Mouse (Mus musculus): ENCODE data around the gene Sccpdh. TPM values are rescaled to one million over a fixed set of nuclear protein-coding genes. Genes with fewer than 3 reads are reported as not detected.

Sccpdh gene
- polyA plus RNA-seq, 1 experiment = 3.0 TPM

DNA sequence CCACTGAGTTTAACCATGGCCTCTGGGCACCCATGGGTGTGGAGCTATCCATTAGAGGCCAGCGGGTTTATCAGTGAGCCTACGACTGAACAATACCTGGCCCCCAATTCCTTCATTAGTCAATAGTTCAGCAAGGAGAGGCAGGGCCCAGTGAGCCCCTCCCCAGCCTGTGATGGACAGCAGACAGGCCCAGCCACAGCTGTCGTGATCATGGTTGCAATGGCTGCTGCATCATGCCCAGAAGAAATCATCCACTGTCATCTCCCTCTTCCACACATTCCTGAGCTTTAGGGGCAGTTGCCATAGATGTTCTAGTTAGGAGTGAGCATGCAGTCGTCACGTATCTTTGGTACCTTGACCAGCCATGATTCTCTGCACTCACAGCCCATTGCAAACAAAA is 20.9 kb downstream of the Sccpdh start:
- Histone ChIP-seq H3K4me1 (replicated peaks; ENCODE audit: control insufficient read depth, insufficient read depth, low read length) (no peaks in the 10 kb centered on the region), H3K27ac (ENCODE audit: control insufficient read depth, insufficient read depth, low read length) (no peak overlapping the region), H3K4me3 (ENCODE audit: control insufficient read depth, insufficient read depth, low read length) (no peak overlapping the region), H3K27me3 (ENCODE audit: control insufficient read depth, insufficient read depth, low read length) (no peaks in the 10 kb centered on the region), H3K36me3 (ENCODE audit: control insufficient read depth, insufficient read depth, low read length) (no peaks in the 10 kb centered on the region)
- WGBS = 96% methylated on average over 5 of the region's 5 CpGs
- no peak for TF ChIP-seq CTCF (IDR thresholded peaks at IDR 0.05; ENCODE audit: borderline replicate concordance, control insufficient read depth, extremely low read depth, insufficient read depth, low read length, poor library complexity)
- no peak for TF ChIP-seq POLR2A (IDR thresholded peaks at IDR 0.05; ENCODE audit: control insufficient read depth, extremely low read depth, insufficient read depth, low read length, poor library complexity)
- no peak for DNase-seq

DNA sequence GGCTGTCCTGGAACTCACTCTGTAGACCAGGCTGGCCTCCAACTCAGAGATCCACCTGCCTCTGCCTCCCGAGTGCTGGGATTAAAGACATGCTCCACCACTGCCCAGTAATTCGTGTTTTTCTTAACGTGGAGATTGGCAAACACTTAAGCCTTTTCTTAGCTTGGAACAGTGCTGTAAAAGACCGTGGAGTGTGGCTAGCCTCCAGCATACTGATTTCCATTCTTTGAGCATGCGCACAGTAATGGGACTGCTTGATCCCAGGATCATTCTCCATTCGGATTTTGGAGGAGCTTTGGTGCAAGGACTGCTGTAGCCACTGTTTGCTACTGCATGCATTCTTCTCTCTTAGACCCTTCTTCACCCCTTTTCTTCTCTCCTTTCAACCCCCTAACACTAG is 21.5 kb downstream of the Sccpdh start:
- H3K4me3 ChIP-seq (ENCODE audit: control insufficient read depth, insufficient read depth, low read length) = no peak overlapping the region
- H3K27ac ChIP-seq (ENCODE audit: control insufficient read depth, insufficient read depth, low read length) = no peak overlapping the region
- no peak for DNase-seq
- TF ChIP-seq CTCF (IDR thresholded peaks at IDR 0.05; ENCODE audit: borderline replicate concordance, control insufficient read depth, extremely low read depth, insufficient read depth, low read length, poor library complexity) (no peak), POLR2A (IDR thresholded peaks at IDR 0.05; ENCODE audit: control insufficient read depth, extremely low read depth, insufficient read depth, low read length, poor library complexity) (no peak)
- H3K27me3 ChIP-seq (ENCODE audit: control insufficient read depth, insufficient read depth, low read length) = no peaks in the 10 kb centered on the region
- no peaks in the 10 kb centered on the region for H3K36me3 ChIP-seq (ENCODE audit: control insufficient read depth, insufficient read depth, low read length)
- WGBS = 87% methylated on average over 6 of the region's 6 CpGs
- H3K4me1 ChIP-seq (replicated peaks; ENCODE audit: control insufficient read depth, insufficient read depth, low read length) = no peaks in the 10 kb centered on the region

DNA sequence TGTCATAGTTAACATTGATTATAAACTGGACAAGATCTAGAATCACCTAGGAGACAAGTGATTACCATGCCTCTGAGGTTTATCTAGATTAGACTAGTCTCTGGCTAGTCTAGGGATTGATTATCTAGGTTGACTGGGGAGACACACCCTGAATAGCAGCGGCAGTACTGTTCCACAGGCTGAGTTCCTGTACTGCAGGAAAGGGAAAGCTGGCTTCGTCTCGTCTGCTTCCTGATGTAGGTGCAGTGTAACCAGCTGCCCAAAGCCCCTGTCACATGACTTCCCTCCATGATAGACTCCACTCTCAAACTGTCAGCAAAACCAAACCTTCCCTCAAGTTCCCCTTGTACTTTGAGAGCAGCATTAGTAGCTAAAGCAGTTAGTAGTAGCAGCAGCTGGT is 36.1 kb downstream of the Sccpdh start:
- no peak for DNase-seq
- 16% methylated on average over 3 of the region's 3 CpGs for WGBS

GRCm38 (mm10) chr1:179705154-179705553 is 37.1 kb downstream of the Sccpdh start:
- H3K4me3 ChIP-seq (ENCODE audit: control insufficient read depth, insufficient read depth, low read length) = no peak overlapping the region
- H3K4me1 ChIP-seq (replicated peaks; ENCODE audit: control insufficient read depth, insufficient read depth, low read length) = no peaks in the 10 kb centered on the region
- DNase-seq = no peak
- no peak overlapping the region for H3K27ac ChIP-seq (ENCODE audit: control insufficient read depth, insufficient read depth, low read length)
- no peaks in the 10 kb centered on the region for H3K27me3 ChIP-seq (ENCODE audit: control insufficient read depth, insufficient read depth, low read length)
- TF ChIP-seq CTCF (IDR thresholded peaks at IDR 0.05; ENCODE audit: borderline replicate concordance, control insufficient read depth, extremely low read depth, insufficient read depth, low read length, poor library complexity) = no peak
- TF ChIP-seq POLR2A (IDR thresholded peaks at IDR 0.05; ENCODE audit: control insufficient read depth, extremely low read depth, insufficient read depth, low read length, poor library complexity) = no peak
- H3K36me3 ChIP-seq (ENCODE audit: control insufficient read depth, insufficient read depth, low read length) = no peaks in the 10 kb centered on the region
- 99% methylated on average over 6 of the region's 6 CpGs for WGBS

More for the DNA sequence above, 36.1 kb downstream of the Sccpdh start:
- Histone ChIP-seq H3K4me3 (ENCODE audit: control insufficient read depth, insufficient read depth, low read length) (no peak overlapping the region), H3K27me3 (ENCODE audit: control insufficient read depth, insufficient read depth, low read length) (no peaks in the 10 kb centered on the region), H3K27ac (ENCODE audit: control insufficient read depth, insufficient read depth, low read length) (no peak overlapping the region), H3K4me1 (replicated peaks; ENCODE audit: control insufficient read depth, insufficient read depth, low read length) (no peaks in the 10 kb centered on the region), H3K36me3 (ENCODE audit: control insufficient read depth, insufficient read depth, low read length) (no peaks in the 10 kb centered on the region)
- TF ChIP-seq CTCF (IDR thresholded peaks at IDR 0.05; ENCODE audit: borderline replicate concordance, control insufficient read depth, extremely low read depth, insufficient read depth, low read length, poor library complexity) (no peak), POLR2A (IDR thresholded peaks at IDR 0.05; ENCODE audit: control insufficient read depth, extremely low read depth, insufficient read depth, low read length, poor library complexity) (no peak)

- no peak for TF ChIP-seq POLR2A (IDR thresholded peaks at IDR 0.05; ENCODE audit: control insufficient read depth, extremely low read depth, insufficient read depth, low read length, poor library complexity)
- no peak for TF ChIP-seq CTCF (IDR thresholded peaks at IDR 0.05; ENCODE audit: borderline replicate concordance, control insufficient read depth, extremely low read depth, insufficient read depth, low read length, poor library complexity)
- H3K27ac ChIP-seq (ENCODE audit: control insufficient read depth, insufficient read depth, low read length) = no peak overlapping the region
- no peak for DNase-seq
These were observed 41.4 kb downstream of the Sccpdh start for GRCm38 (mm10) chr1:179709390-179709789.

GRCm38 (mm10) chr1:179710739-179711138 is 42.7 kb downstream of the Sccpdh start:
- Histone ChIP-seq H3K27ac (ENCODE audit: control insufficient read depth, insufficient read depth, low read length) (no peak overlapping the region), H3K4me3 (ENCODE audit: control insufficient read depth, insufficient read depth, low read length) (no peak overlapping the region), H3K36me3 (ENCODE audit: control insufficient read depth, insufficient read depth, low read length) (no peaks in the 10 kb centered on the region), H3K4me1 (replicated peaks; ENCODE audit: control insufficient read depth, insufficient read depth, low read length) (no peaks in the 10 kb centered on the region), H3K27me3 (ENCODE audit: control insufficient read depth, insufficient read depth, low read length) (no peaks in the 10 kb centered on the region)
- TF ChIP-seq CTCF (IDR thresholded peaks at IDR 0.05; ENCODE audit: borderline replicate concordance, control insufficient read depth, extremely low read depth, insufficient read depth, low read length, poor library complexity) (no peak), POLR2A (IDR thresholded peaks at IDR 0.05; ENCODE audit: control insufficient read depth, extremely low read depth, insufficient read depth, low read length, poor library complexity) (no peak)
- DNase-seq = no peak
- 78% methylated on average over 5 of the region's 5 CpGs for WGBS

More at GRCm38 (mm10) chr1:179709390-179709789, 41.4 kb downstream of the Sccpdh start:
- no peaks in the 10 kb centered on the region for H3K27me3 ChIP-seq (ENCODE audit: control insufficient read depth, insufficient read depth, low read length)
- no peaks in the 10 kb centered on the region for H3K4me1 ChIP-seq (replicated peaks; ENCODE audit: control insufficient read depth, insufficient read depth, low read length)
- H3K36me3 ChIP-seq (ENCODE audit: control insufficient read depth, insufficient read depth, low read length) = no peaks in the 10 kb centered on the region
- no peak overlapping the region for H3K4me3 ChIP-seq (ENCODE audit: control insufficient read depth, insufficient read depth, low read length)
- 90% methylated on average over 6 of the region's 6 CpGs for WGBS

DNA sequence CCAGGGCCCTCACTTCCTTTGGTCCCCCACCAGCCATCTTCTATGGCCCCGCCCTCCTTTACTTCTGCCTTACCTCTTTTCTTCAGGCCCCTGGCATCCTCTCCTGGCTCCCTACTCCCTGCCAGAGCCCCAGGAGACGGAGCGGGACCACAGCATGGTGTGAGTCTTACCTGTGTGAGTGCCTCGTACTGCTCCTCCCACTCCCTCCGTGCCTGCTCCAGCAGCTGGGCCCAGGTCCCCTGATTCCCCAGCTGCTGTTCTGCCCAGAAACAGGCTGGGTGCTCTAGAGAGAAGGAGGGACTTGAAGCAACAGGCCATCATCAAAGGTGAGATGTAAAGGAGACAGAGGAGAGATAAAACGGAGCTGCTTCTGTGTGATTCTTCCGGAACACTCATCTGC is 44.6 kb downstream of the Sccpdh start:
- Histone ChIP-seq H3K27ac (ENCODE audit: control insufficient read depth, insufficient read depth, low read length) (no peak overlapping the region), H3K4me3 (ENCODE audit: control insufficient read depth, insufficient read depth, low read length) (no peak overlapping the region), H3K36me3 (ENCODE audit: control insufficient read depth, insufficient read depth, low read length) (no peaks in the 10 kb centered on the region), H3K27me3 (ENCODE audit: control insufficient read depth, insufficient read depth, low read length) (no peaks in the 10 kb centered on the region), H3K4me1 (replicated peaks; ENCODE audit: control insufficient read depth, insufficient read depth, low read length) (no peaks in the 10 kb centered on the region)
- no peak for DNase-seq
- TF ChIP-seq POLR2A (IDR thresholded peaks at IDR 0.05; ENCODE audit: control insufficient read depth, extremely low read depth, insufficient read depth, low read length, poor library complexity) (no peak), CTCF (IDR thresholded peaks at IDR 0.05; ENCODE audit: borderline replicate concordance, control insufficient read depth, extremely low read depth, insufficient read depth, low read length, poor library complexity) (no peak)
- WGBS = 95% methylated on average over 7 of the region's 7 CpGs
